Mouse (Mus musculus): ENCODE measurements around the gene Fh1. TPM values are rescaled to one million over a fixed set of nuclear protein-coding genes. Genes with fewer than 3 reads are reported as not detected.

The Fh1 gene
- total and polyA plus RNA-seq, 3 experiments, result 100 to 122 (median 113) TPM

- Histone ChIP-seq H3K36me3 (replicated peaks in 1 of 2; ENCODE audit: control insufficient read depth in 1 of 2, insufficient read depth in 1 of 2, low read length in 1 of 2) (peaks cover 0 to 18% of the 10 kb centered on the region in 2 experiments), H3K4me2 (ENCODE audit: insufficient read depth, low read depth, poor library complexity, severe bottlenecking) (peak overlapping the region; percentile 85; the same call in 1 of the 2 replicates), H3K27ac (ENCODE audit: insufficient read depth, low read depth) (no peak overlapping the region), H3K9me3 (replicated peaks; ENCODE audit: low read length) (no peaks in the 10 kb centered on the region), H3K9ac (ENCODE audit: insufficient read depth, low read depth) (peak overlapping the region; percentile 96), H3K4me3 (replicated peaks in 1 of 3; ENCODE audit: low read depth in 2 of 3, low read length in 2 of 3, poor library complexity in 1 of 3) (peak overlapping the region; percentile 77 to 86 (median 83)), H3K4me1 (ENCODE audit: control insufficient read depth in 1 of 2, insufficient read depth in 2 of 2) (peaks cover 6 to 56% of the 10 kb centered on the region in 2 experiments), H3K27me3 (replicated peaks) (no peaks in the 10 kb centered on the region), H3K79me2 (replicated peaks; ENCODE audit: control insufficient read depth, extremely low read depth, insufficient read depth, poor library complexity, severe bottlenecking) (0 out of 2 replicates have a peak, but pooled peaks cover 14% of the 10 kb centered on the region)
- TF ChIP-seq JUN (IDR thresholded peaks at IDR 0.05; ENCODE audit: insufficient read depth, low read depth, low read length) (no peak; the same call in 1 of the 2 replicates), ELF1 (IDR thresholded peaks at IDR 0.05; ENCODE audit: low read depth, low read length) (no peak), KAT2A (IDR thresholded peaks at IDR 0.05; ENCODE audit: insufficient replicate concordance, low read length) (no peak), ZNF384 (IDR thresholded peaks at IDR 0.05; ENCODE audit: low read depth, low read length) (peak; percentile 39), CHD2 (IDR thresholded peaks at IDR 0.05; ENCODE audit: low read length) (no peak), PAX5 (IDR thresholded peaks at IDR 0.05; ENCODE audit: low read length) (no peak), USF1 (IDR thresholded peaks at IDR 0.05; ENCODE audit: low read depth, low read length) (no peak), ZKSCAN1 (IDR thresholded peaks at IDR 0.05; ENCODE audit: borderline replicate concordance, low read depth, low read length) (no peak), IRF4 (IDR thresholded peaks at IDR 0.05; ENCODE audit: low read depth, low read length) (0 out of 2 replicates have a peak, but pooled peaks have one; percentile 38), SIN3A (IDR thresholded peaks at IDR 0.05; ENCODE audit: low read length) (0 out of 2 replicates have a peak, but pooled peaks have one; percentile 57), RAD21 (IDR thresholded peaks at IDR 0.05; ENCODE audit: low read depth, low read length) (peak; percentile 81), HCFC1 (IDR thresholded peaks at IDR 0.05; ENCODE audit: low read depth, low read length) (no peak), ZMIZ1 (IDR thresholded peaks at IDR 0.05; ENCODE audit: low read depth, low read length) (no peak), TBP (conservative IDR thresholded peaks at IDR 0.05; ENCODE audit: low read depth, low read length) (no peak), POLR2A (IDR thresholded peaks at IDR 0.05; ENCODE audit: low read depth, low read length) (no peak), EP300 (IDR thresholded peaks at IDR 0.05; ENCODE audit: low read length) (no peak), NELFE (IDR thresholded peaks at IDR 0.05; ENCODE audit: low read depth, low read length) (no peak; the same call in 1 of the 2 replicates), GABPA (IDR thresholded peaks at IDR 0.05; ENCODE audit: insufficient replicate concordance, low read depth, low read length) (no peak), CHD1 (IDR thresholded peaks at IDR 0.05; ENCODE audit: low read depth, low read length) (no peak), MEF2A (IDR thresholded peaks at IDR 0.05; ENCODE audit: borderline replicate concordance, low read depth, low read length) (no peak), ZC3H11A (IDR thresholded peaks at IDR 0.05; ENCODE audit: low read depth, low read length) (peak; percentile 68), JUND (conservative IDR thresholded peaks at IDR 0.05; ENCODE audit: low read depth, low read length) (no peak), TCF12 (IDR thresholded peaks at IDR 0.05; ENCODE audit: low read depth, low read length) (no peak), MAZ (IDR thresholded peaks at IDR 0.05; ENCODE audit: low read depth, low read length) (no peak), BHLHE40 (IDR thresholded peaks at IDR 0.05; ENCODE audit: low read depth, low read length) (no peak), UBTF (IDR thresholded peaks at IDR 0.05; ENCODE audit: low read depth, low read length) (no peak), MXI1 (IDR thresholded peaks at IDR 0.05; ENCODE audit: low read depth, low read length) (no peak), NRF1 (IDR thresholded peaks at IDR 0.05; ENCODE audit: low read depth, low read length) (no peak), E2F4 (IDR thresholded peaks at IDR 0.05; ENCODE audit: insufficient replicate concordance, low read depth, low read length) (no peak; the same call in 1 of the 2 replicates), MAFK (IDR thresholded peaks at IDR 0.05; ENCODE audit: insufficient replicate concordance, low read length) (no peak), USF2 (conservative IDR thresholded peaks at IDR 0.05; ENCODE audit: low read depth, low read length) (no peak), SMC3 (IDR thresholded peaks at IDR 0.05; ENCODE audit: low read depth, low read length) (peak; percentile 90), ETS1 (conservative IDR thresholded peaks at IDR 0.05; ENCODE audit: low read depth, low read length) (no peak), RCOR1 (conservative IDR thresholded peaks at IDR 0.05; ENCODE audit: low read depth, low read length) (no peak), POLR2AphosphoS2 (IDR thresholded peaks at IDR 0.05; ENCODE audit: low read depth, low read length) (no peak), MAX (IDR thresholded peaks at IDR 0.05; ENCODE audit: low read length) (no peak), CTCF (conservative IDR thresholded peaks at IDR 0.05 in 1 of 2, IDR thresholded peaks at IDR 0.05 in 1 of 2; ENCODE audit: low read depth in 2 of 2, low read length in 2 of 2) (peak; percentile 25 to 97; a peak in 3 of 4 replicates), MYC (IDR thresholded peaks at IDR 0.05; ENCODE audit: low read depth, low read length) (no peak)
- dilution Hi-C loops (cut with MboI; ENCODE audit: extremely low pct_ligation_motif_present, extremely low pct_unique_long_range_greater_than_20kb, low sequenced_read_pairs), result no loop called here
- in situ Hi-C loops (cut with MboI; ENCODE audit: low pct_ligation_motif_present, low pct_unique_long_range_greater_than_20kb, low sequenced_read_pairs), result no loop called here
- DNase-seq (ENCODE audit: extremely low read depth), result peak; percentile 73
Observed at GRCm38 (mm10) chr1:175625990-175626692, 706 bp upstream of the Fh1 start.

Measured in CH12.LX (cell line).